Mouse (Mus musculus) heart, embryonic 14.5 days (tissue): ENCODE measurements around the gene Cyb5rl. TPM values are rescaled to one million over a fixed set of nuclear protein-coding genes. Genes with fewer than 3 reads are reported as not detected.
A peak's percentile ranks its signal among the peaks of the same experiment; 100 is the strongest.

Source experiments
- ATAC-seq: fragments of 200-750 bp; cut with Nextera tagmentation; 2 replicates; pipeline ENCODE4 v1.8.0; 2017; ENCODE audit warnings: low read depth, moderate TSS enrichment; ENCODE audit not compliant: insufficient number of reproducible peaks, insufficient read depth, low FRiP score
- H3K27ac ChIP-seq, 2 experiments: fragments of 200-500 bp in 1 of 2; fragments of 300-500 bp in 1 of 2; sonication (generic) in 1 of 2; replicated peaks in 1 of 2; 2 replicates each; pipeline ENCODE4 v1.5.1; 2012 to 2014; ENCODE audit warnings: low read depth in 2 of 2, low read length in 2 of 2, control low read depth in 1 of 2, mild to moderate bottlenecking in 1 of 2, mixed read lengths in 1 of 2; ENCODE audit not compliant: control insufficient read depth in 1 of 2, insufficient read depth in 1 of 2
- H3K27me3 ChIP-seq: fragments of 300-500 bp; sonication (generic); 2 replicates; pipeline ENCODE4 v1.6.1; 2014; ENCODE audit warnings: mild to moderate bottlenecking, low read length, control low read depth; ENCODE audit not compliant: control insufficient read depth, insufficient read depth
- H3K36me3 ChIP-seq: fragments of 300-500 bp; sonication (generic); 2 replicates; pipeline ENCODE4 v1.6.1; 2014; ENCODE audit warnings: mild to moderate bottlenecking, control low read depth, low read length, mixed read lengths; ENCODE audit not compliant: control insufficient read depth, insufficient read depth
- H3K4me1 ChIP-seq, 2 experiments: fragments of 200-500 bp in 1 of 2; fragments of 300-500 bp in 1 of 2; sonication (generic) in 1 of 2; 2 replicates each; pipeline ENCODE4 v1.6.1; 2012 to 2014; ENCODE audit warnings: low read length in 2 of 2, control low read depth in 1 of 2, mixed read lengths in 1 of 2; ENCODE audit not compliant: control insufficient read depth in 2 of 2, insufficient read depth in 2 of 2
- H3K4me2 ChIP-seq: fragments of 300-500 bp; sonication (generic); 2 replicates; pipeline ENCODE4 v1.6.1; 2014; ENCODE audit warnings: mild to moderate bottlenecking, low read length
- H3K4me3 ChIP-seq, 2 experiments: fragments of 200-500 bp in 1 of 2; fragments of 300-500 bp in 1 of 2; sonication (generic) in 1 of 2; 2 replicates each; pipeline ENCODE4 v1.5.1; 2012 to 2014; ENCODE audit warnings: low read length in 2 of 2, mild to moderate bottlenecking in 2 of 2, control low read depth in 1 of 2, low read depth in 1 of 2, moderate library complexity in 1 of 2; ENCODE audit not compliant: control insufficient read depth in 1 of 2, insufficient read depth in 1 of 2
- H3K9ac ChIP-seq: fragments of 300-500 bp; sonication (generic); 2 replicates; pipeline ENCODE4 v1.6.1; 2014; ENCODE audit warnings: mild to moderate bottlenecking, low read length
- H3K9me3 ChIP-seq: fragments of 300-500 bp; sonication (generic); 2 replicates; pipeline ENCODE4 v1.6.1; 2016; ENCODE audit warnings: low read length, control low read depth; ENCODE audit not compliant: control insufficient read depth
- WGBS: fragments of 180-500 bp; shearing (Covaris S2); extraction: QIAGEN DNeasy Blood & Tissue Kit; methylation state at CpG from one replicate; pipeline ENCODE4 v1.1.7; 2014; 5-methylcytosine and 5-hydroxymethylcytosine counted together
- polyA plus RNA-seq: library from polyadenylated mRNA; unstranded; fragments of >200 nt; fragmentation: Nextera tagmentation; extraction: Ambion mirVana; gene quantifications from 2 replicates; pipeline ENCODE4 v1.2.1, GENCODE M21; 2014

The Cyb5rl gene
- polyA plus RNA-seq, 1 experiment from 2014 or later = 5.1 TPM

DNA sequence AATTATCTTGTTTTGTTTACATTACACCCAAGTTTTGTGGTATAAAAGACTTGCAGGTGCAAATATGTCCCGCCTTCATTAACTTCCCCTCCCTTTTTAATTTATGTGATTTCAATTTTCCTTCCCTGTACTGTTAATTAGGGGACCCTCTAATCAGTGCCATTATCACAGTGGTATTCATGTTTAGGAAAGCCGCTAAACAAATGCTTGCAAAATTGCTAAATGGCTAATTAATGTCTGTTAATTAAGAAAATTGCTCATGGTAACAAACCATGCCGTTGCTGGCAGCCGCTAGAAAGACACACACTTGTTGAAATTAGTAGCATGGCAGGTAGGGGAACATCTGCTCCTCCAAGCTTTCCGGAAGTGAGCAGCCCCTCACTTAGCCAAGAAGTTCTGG, 41.4 kb upstream of the Cyb5rl start:
- Histone ChIP-seq H3K27me3 (no peaks in the 10 kb centered on the region), H3K36me3 (peaks cover 26% of the 10 kb centered on the region), H3K9me3 (no peaks in the 10 kb centered on the region), H3K4me3 (no peak overlapping the region), H3K4me2 (no peak overlapping the region), H3K27ac (no peak overlapping the region), H3K4me1 (peaks cover 0 to 5% of the 10 kb centered on the region in 2 experiments; a peak in 3 of 4 replicates), H3K9ac (no peak overlapping the region)
- 91% methylated on average over 5 of the region's 5 CpGs for WGBS
- ATAC-seq = no peak

DNA sequence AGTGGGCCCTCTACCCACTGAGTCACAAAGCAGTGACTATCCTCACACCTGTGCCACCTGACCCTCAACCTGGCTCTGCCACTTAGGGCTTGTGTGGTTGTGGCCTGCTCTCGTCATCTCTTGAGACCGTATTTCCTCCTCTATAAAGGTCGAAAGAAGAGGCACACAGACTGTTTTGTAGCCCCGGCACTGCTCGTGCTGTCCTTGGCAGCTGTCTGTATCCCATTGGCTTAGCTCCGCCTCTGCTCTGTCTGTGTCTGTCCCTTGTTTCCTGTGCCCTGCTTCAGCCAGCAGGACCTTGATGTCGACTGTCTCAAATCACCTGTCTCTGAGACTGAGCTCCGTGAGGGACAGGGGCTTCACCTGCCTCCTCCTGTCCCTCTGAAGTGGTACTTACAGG, 40.3 kb upstream of the Cyb5rl start:
- Histone ChIP-seq H3K27me3 (no peaks in the 10 kb centered on the region), H3K4me2 (no peak overlapping the region), H3K9ac (no peak overlapping the region), H3K4me3 (no peak overlapping the region), H3K36me3 (peaks cover 37% of the 10 kb centered on the region), H3K9me3 (no peaks in the 10 kb centered on the region), H3K27ac (no peak overlapping the region), H3K4me1 (peaks cover 0 to 3% of the 10 kb centered on the region in 2 experiments; a peak in 2 of 4 replicates)
- ATAC-seq = no peak
- 41% methylated on average over 8 of the region's 8 CpGs for WGBS

DNA sequence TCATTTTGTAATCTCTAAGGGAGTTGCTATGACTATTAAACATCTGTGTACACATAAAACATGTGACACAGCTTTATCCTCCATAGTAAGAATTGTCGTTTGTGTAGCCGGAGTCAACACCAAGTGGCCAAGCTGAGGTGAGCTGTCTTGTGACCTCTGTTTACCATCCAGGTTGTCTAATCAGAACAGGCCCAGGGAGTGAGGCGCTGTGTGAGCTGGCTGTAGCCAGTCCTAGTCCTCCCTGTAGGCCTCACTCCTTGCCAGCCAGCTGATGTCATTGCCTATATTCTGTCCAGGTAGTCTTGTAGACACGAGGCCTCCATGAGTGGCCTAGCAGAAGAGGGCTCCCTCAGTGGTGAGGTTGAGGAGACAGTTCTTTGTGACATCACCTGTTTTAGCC, 31.1 kb upstream of the Cyb5rl start:
- WGBS = 76% methylated on average over 4 of the region's 4 CpGs
- H3K27me3 ChIP-seq = no peaks in the 10 kb centered on the region
- ATAC-seq = no peak
- no peaks in the 10 kb centered on the region for H3K9me3 ChIP-seq
- H3K4me1 ChIP-seq = peaks cover 5 to 8% of the 10 kb centered on the region in 2 experiments; a peak in 2 of 4 replicates
- H3K27ac ChIP-seq = no peak overlapping the region
- no peak overlapping the region for H3K4me3 ChIP-seq
- H3K9ac ChIP-seq = no peak overlapping the region
- H3K36me3 ChIP-seq = peaks cover 94% of the 10 kb centered on the region
- no peak overlapping the region for H3K4me2 ChIP-seq

DNA sequence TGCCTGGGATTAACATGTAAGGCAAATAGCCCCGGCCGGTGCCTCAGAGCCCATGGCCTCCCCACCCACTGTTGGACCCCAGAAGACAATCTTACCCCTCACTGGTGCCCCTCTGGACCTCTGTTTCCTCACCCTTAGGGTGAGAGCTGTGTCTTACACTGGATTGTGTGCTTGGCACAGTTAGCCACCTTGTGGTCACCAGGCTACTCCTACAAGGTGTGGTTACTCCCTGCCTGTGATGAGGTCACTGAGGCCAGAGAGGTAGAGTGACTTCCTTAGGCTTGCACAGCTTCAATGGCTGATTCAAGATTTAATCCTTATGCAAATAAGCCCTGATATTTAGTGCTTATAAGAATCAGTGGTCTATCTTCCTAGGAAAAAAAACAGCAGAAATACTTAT, 29.8 kb upstream of the Cyb5rl start:
- no peak overlapping the region for H3K4me3 ChIP-seq
- no peaks in the 10 kb centered on the region for H3K9me3 ChIP-seq
- H3K27me3 ChIP-seq = no peaks in the 10 kb centered on the region
- WGBS = 95% methylated on average over 2 of the region's 2 CpGs
- H3K27ac ChIP-seq = no peak overlapping the region
- 0 out of 2 replicates have a peak, but pooled peaks have one; percentile 36 for ATAC-seq
- no peak overlapping the region for H3K4me2 ChIP-seq
- H3K9ac ChIP-seq = no peak overlapping the region
- H3K36me3 ChIP-seq = peaks cover 94% of the 10 kb centered on the region
- H3K4me1 ChIP-seq = peaks cover 5 to 8% of the 10 kb centered on the region in 2 experiments; a peak in 2 of 4 replicates

DNA sequence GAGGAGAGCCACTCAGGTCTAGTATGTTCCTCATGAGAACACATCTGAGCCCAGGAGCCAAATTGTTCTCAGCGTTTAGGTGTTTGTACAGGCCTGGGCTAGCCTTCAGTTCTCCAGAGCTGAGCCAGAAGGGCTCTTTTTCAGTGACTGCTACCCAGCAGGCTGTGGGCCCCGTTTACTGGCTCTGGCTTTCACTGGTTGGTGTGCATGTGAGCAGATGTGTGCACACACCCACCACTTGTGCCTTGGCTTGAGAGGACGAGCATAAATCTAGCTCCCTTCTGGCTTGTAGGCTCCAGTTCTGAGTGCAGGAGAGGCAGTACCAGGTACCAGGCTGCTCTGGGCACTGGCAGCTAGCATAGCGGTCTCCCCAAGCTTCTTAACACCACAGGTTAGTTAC, 28.5 kb upstream of the Cyb5rl start:
- H3K4me3 ChIP-seq = no peak overlapping the region
- H3K9me3 ChIP-seq = no peaks in the 10 kb centered on the region
- no peak overlapping the region for H3K9ac ChIP-seq
- H3K27ac ChIP-seq = 0 out of 4 replicates have a peak overlapping the region, but pooled peaks of 1 of the 2 experiments have one; percentile 33
- no peak for ATAC-seq
- H3K36me3 ChIP-seq = peaks cover 88% of the 10 kb centered on the region
- 77% methylated on average over 4 of the region's 4 CpGs for WGBS
- no peaks in the 10 kb centered on the region for H3K27me3 ChIP-seq
- H3K4me1 ChIP-seq = peaks cover 5 to 8% of the 10 kb centered on the region in 2 experiments; a peak in 2 of 4 replicates
- H3K4me2 ChIP-seq = no peak overlapping the region

DNA sequence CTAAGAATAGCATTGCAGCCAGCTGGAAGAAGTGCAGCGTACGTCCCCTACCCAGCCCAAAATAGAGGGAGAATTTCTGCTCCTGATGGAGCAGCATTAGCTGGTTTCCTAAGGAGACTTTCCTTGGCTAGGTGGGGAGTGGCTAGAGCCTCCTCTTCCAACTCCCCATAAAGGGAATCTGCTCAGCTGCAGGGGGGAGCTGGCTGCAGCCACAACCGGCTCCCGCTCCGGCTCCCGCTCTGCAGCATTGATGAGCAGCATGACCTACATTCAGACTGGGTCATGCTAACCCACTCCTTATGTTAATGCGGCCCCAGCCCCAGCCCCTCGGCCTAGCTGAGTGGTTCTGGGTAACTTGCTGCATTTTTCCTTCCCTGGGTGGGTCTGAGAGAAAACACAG, 27.5 kb upstream of the Cyb5rl start:
- no peaks in the 10 kb centered on the region for H3K9me3 ChIP-seq
- peaks cover 90% of the 10 kb centered on the region for H3K36me3 ChIP-seq
- no peak overlapping the region for H3K4me3 ChIP-seq
- no peaks in the 10 kb centered on the region for H3K27me3 ChIP-seq
- H3K4me1 ChIP-seq = peaks cover 5 to 8% of the 10 kb centered on the region in 2 experiments; a peak in 2 of 4 replicates
- no peak for ATAC-seq
- H3K27ac ChIP-seq = 0 out of 4 replicates have a peak overlapping the region, but pooled peaks of 1 of the 2 experiments have one; percentile 33
- no peak overlapping the region for H3K9ac ChIP-seq
- 57% methylated on average over 8 of the region's 8 CpGs for WGBS
- H3K4me2 ChIP-seq = no peak overlapping the region

DNA sequence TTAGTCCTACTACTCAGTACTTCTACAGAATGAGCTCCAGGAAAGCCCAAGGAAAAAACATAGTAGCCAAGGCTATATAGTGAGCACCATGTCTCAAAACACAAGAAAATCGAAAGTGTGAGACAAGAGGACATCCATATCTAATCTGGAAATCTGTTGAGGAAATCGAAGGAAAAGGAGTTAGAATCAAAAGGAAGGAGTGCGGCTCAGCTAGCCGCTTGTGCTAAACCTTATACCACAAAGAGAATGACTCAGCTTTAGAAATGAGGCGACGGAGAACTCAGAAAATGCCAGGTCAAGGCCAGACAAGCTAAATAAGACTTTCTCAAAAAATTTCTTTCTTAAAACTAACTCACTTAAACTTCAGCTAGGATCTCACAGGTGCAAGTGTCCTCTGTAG, 24.5 kb upstream of the Cyb5rl start:
- no peak overlapping the region for H3K27ac ChIP-seq
- H3K9ac ChIP-seq = no peak overlapping the region
- no peaks in the 10 kb centered on the region for H3K9me3 ChIP-seq
- WGBS = 86% methylated on average over 6 of the region's 6 CpGs
- H3K4me2 ChIP-seq = no peak overlapping the region
- no peak for ATAC-seq
- peaks cover 5 to 8% of the 10 kb centered on the region in 2 experiments; a peak in 2 of 4 replicates for H3K4me1 ChIP-seq
- H3K27me3 ChIP-seq = no peaks in the 10 kb centered on the region
- no peak overlapping the region for H3K4me3 ChIP-seq
- H3K36me3 ChIP-seq = peaks cover 93% of the 10 kb centered on the region

DNA sequence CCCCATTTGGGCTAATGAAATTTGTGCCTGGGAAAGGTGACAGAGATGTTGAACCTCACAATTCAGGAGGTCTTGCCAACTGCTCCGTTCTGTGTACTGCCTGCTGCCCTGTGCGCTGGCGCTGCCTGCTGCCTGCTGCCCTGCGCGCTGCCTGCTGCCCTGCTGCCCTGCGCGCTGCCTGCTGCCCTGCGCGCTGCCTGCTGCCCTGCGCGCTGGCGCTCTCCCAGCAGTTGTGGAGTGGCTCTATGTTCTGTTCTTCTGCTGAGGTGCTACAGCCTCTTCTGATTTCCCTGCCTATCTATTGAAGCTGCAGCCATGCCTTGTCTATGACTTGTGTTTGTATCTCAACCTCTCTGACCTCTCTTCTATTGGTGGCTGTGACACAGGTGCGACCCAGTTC, 21.6 kb upstream of the Cyb5rl start:
- Histone ChIP-seq H3K27me3 (no peaks in the 10 kb centered on the region), H3K27ac (no peak overlapping the region), H3K9ac (no peak overlapping the region), H3K4me3 (no peak overlapping the region), H3K4me2 (no peak overlapping the region), H3K4me1 (no peaks in the 10 kb centered on the region), H3K9me3 (no peaks in the 10 kb centered on the region), H3K36me3 (peaks cover 90% of the 10 kb centered on the region)
- WGBS = 96% methylated on average over 13 of the region's 13 CpGs
- no peak for ATAC-seq
